Mouse (Mus musculus): ENCODE results near the gene Ttc23l.

- TF ChIP-seq CTCF (conservative IDR thresholded peaks at IDR 0.05; ENCODE audit: low read length) (no peak), NANOG (IDR thresholded peaks at IDR 0.05; ENCODE audit: borderline replicate concordance, low read length) (peak; percentile 6; the same call in 1 of the 2 replicates), POU5F1 (IDR thresholded peaks at IDR 0.05; ENCODE audit: borderline replicate concordance, low read length) (no peak)
Observed at GRCm38 (mm10) chr15:10470941-10471340, 87.5 kb downstream of the Ttc23l start.

Measured in E14TG2a.4 (cell line).